Mouse (Mus musculus): Measurements from ENCODE around the gene Tagln2. TPM values are rescaled to one million over a fixed set of nuclear protein-coding genes. Genes with fewer than 3 reads are reported as not detected.

Gene Tagln2
- polyA plus RNA-seq (2014; fragmentation: Illumina TruSeq; extraction: RNeasy Lipid Tissue Mini Kit (QIAGEN cat#74804); ENCODE audit: low read depth, low replicate concordance) = 4.8 TPM

GRCm38 (mm10) chr1:172499765-172500441, at the start of gene Tagln2:
TSS of gene Tagln2 (plus strand) at chr1:172500047.

GRCm38 (mm10) chr1:172475054-172475741, 24.6 kb upstream of the Tagln2 start, which contains the start of gene Slamf9:
TSS of gene Slamf9 (plus strand) at chr1:172475358.

GRCm38 (mm10) chr1:172481540-172482280, 18.1 kb upstream of the Tagln2 start, which contains the start of gene Igsf9:
TSS of gene Igsf9 (plus strand) at chr1:172481788.

GRCm38 (mm10) chr1:172520576-172521440, 21.0 kb downstream of the Tagln2 start, which contains the start of gene Cfap45:
TSS of gene Cfap45 (plus strand) at chr1:172520801.

GRCm38 (mm10) chr1:172555638-172556037, 55.8 kb downstream of the Tagln2 start, which contains the start of gene Vsig8:
TSS of gene Vsig8 (plus strand) at chr1:172555938.

Other genes starting within 250 kb of the Tagln2 start
- gene Atp1a4, start 241.6 kb upstream of the Tagln2 start, polyA plus RNA-seq (2014; fragmentation: Illumina TruSeq; extraction: RNeasy Lipid Tissue Mini Kit (QIAGEN cat#74804); ENCODE audit: low read depth, low replicate concordance) = not detected
- 0.48 TPM for gene Igsf8, start 238.4 kb upstream of the Tagln2 start, polyA plus RNA-seq (2014; fragmentation: Illumina TruSeq; extraction: RNeasy Lipid Tissue Mini Kit (QIAGEN cat#74804); ENCODE audit: low read depth, low replicate concordance)
- gene Atp1a2, start 202.0 kb upstream of the Tagln2 start, polyA plus RNA-seq (2014; fragmentation: Illumina TruSeq; extraction: RNeasy Lipid Tissue Mini Kit (QIAGEN cat#74804); ENCODE audit: low read depth, low replicate concordance) = 0.19 TPM
- not detected for gene Kcnj9, start 170.7 kb upstream of the Tagln2 start, polyA plus RNA-seq (2014; fragmentation: Illumina TruSeq; extraction: RNeasy Lipid Tissue Mini Kit (QIAGEN cat#74804); ENCODE audit: low read depth, low replicate concordance)
- gene Kcnj10, start 158.8 kb upstream of the Tagln2 start, polyA plus RNA-seq (2014; fragmentation: Illumina TruSeq; extraction: RNeasy Lipid Tissue Mini Kit (QIAGEN cat#74804); ENCODE audit: low read depth, low replicate concordance) = 1.0 TPM
- 7.2 TPM for gene Pigm, start 123.5 kb upstream of the Tagln2 start, polyA plus RNA-seq (2014; fragmentation: Illumina TruSeq; extraction: RNeasy Lipid Tissue Mini Kit (QIAGEN cat#74804); ENCODE audit: low read depth, low replicate concordance)
- not detected for gene Slamf9, start 24.7 kb upstream of the Tagln2 start, polyA plus RNA-seq (2014; fragmentation: Illumina TruSeq; extraction: RNeasy Lipid Tissue Mini Kit (QIAGEN cat#74804); ENCODE audit: low read depth, low replicate concordance)
- gene Igsf9, start 18.3 kb upstream of the Tagln2 start, polyA plus RNA-seq (2014; fragmentation: Illumina TruSeq; extraction: RNeasy Lipid Tissue Mini Kit (QIAGEN cat#74804); ENCODE audit: low read depth, low replicate concordance) = not detected
- not detected for gene Cfap45, start 20.8 kb downstream of the Tagln2 start, polyA plus RNA-seq (2014; fragmentation: Illumina TruSeq; extraction: RNeasy Lipid Tissue Mini Kit (QIAGEN cat#74804); ENCODE audit: low read depth, low replicate concordance)
- not detected for gene Vsig8, start 55.9 kb downstream of the Tagln2 start, polyA plus RNA-seq (2014; fragmentation: Illumina TruSeq; extraction: RNeasy Lipid Tissue Mini Kit (QIAGEN cat#74804); ENCODE audit: low read depth, low replicate concordance)
- not detected for gene Slamf8, start 90.5 kb downstream of the Tagln2 start, polyA plus RNA-seq (2014; fragmentation: Illumina TruSeq; extraction: RNeasy Lipid Tissue Mini Kit (QIAGEN cat#74804); ENCODE audit: low read depth, low replicate concordance)
- gene Fcrl6, start 102.5 kb downstream of the Tagln2 start, polyA plus RNA-seq (2014; fragmentation: Illumina TruSeq; extraction: RNeasy Lipid Tissue Mini Kit (QIAGEN cat#74804); ENCODE audit: low read depth, low replicate concordance) = not detected
- gene Dusp23, start 132.9 kb downstream of the Tagln2 start, polyA plus RNA-seq (2014; fragmentation: Illumina TruSeq; extraction: RNeasy Lipid Tissue Mini Kit (QIAGEN cat#74804); ENCODE audit: low read depth, low replicate concordance) = 3.8 TPM
- 1,350 TPM for gene Crp, start 198.0 kb downstream of the Tagln2 start, polyA plus RNA-seq (2014; fragmentation: Illumina TruSeq; extraction: RNeasy Lipid Tissue Mini Kit (QIAGEN cat#74804); ENCODE audit: low read depth, low replicate concordance)

All from liver, adult 10 weeks (tissue).